Mouse (Mus musculus) lung, adult 18-20 months (tissue): ENCODE data around the gene Zwint.

Experiments used
- DNase-seq, 2 experiments: peaks; one replicate each; pipeline ENCODE4 v3.0.0; 2022; ENCODE audit warnings: mixed read lengths in 2 of 2

The Zwint gene

GRCm38 (mm10) chr10:72654270-72655016, at the start of gene Zwint:
TSS of gene Zwint (plus strand) at chr10:72654845.
- peak; percentile 95 to 97 for DNase-seq

GRCm38 (mm10) chr10:72613125-72613915, 41.3 kb upstream of the Zwint start:
- no peak for DNase-seq

GRCm38 (mm10) chr10:72616153-72616552, 38.5 kb upstream of the Zwint start:
- no peak for DNase-seq

DNA sequence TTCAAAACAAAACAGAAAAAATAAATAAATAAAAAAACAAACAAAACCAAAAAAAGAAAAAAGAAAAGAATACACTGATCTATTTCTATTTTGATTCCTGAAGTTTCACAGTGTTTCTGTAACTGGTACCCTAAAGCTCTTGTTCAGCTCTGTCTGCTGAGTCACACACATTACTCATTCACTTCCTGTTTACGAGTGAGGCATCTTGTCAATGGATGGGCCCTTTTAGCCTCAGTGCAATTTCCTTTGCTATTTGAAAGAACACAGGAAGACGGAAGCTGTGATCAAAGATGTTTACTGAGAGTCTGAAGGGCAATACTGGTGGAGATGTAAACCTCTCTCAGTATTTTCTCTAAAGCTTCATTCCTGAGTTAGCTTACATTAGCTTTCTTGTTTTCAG, 34.1 kb upstream of the Zwint start:
- DNase-seq: peak in 1 of 2 experiments; percentile 34

DNA sequence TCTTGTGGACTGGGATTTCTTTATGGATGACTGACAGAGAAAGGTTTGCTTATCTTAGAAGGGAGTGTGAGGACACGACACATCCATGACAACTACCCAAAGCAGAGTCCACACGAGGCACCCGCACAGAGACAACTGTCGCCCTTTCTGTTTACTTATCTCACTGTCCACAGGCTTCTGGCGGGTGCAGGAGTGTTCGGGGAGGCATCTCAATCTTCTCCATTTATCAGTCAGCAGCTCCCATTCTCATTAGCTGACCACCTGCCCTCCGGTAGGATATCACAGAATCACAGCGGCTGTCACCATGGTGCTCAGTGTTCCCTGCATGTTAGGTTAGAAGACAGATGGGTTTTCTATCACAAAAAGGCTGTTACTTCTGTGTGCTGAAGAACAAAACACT, 31.1 kb upstream of the Zwint start:
- DNase-seq: no peak

- no peak for DNase-seq
These were observed 20.5 kb upstream of the Zwint start for GRCm38 (mm10) chr10:72634125-72634524.

GRCm38 (mm10) chr10:72650867-72651266, 3.8 kb upstream of the Zwint start:
- DNase-seq: no peak

GRCm38 (mm10) chr10:72653797-72654196, 848 bp upstream of the Zwint start:
- DNase-seq: no peak

GRCm38 (mm10) chr10:72655017-72655509, 418 bp downstream of the Zwint start:
- peak; percentile 4 to 21 for DNase-seq

GRCm38 (mm10) chr10:72659198-72659597, 4.6 kb downstream of the Zwint start:
- no peak for DNase-seq

GRCm38 (mm10) chr10:72660350-72660749, 5.7 kb downstream of the Zwint start:
- DNase-seq: no peak

GRCm38 (mm10) chr10:72667856-72668255, 13.2 kb downstream of the Zwint start:
- no peak for DNase-seq

GRCm38 (mm10) chr10:72669086-72669485, 14.4 kb downstream of the Zwint start:
- DNase-seq: no peak

- DNase-seq: no peak
These were observed 21.3 kb downstream of the Zwint start for GRCm38 (mm10) chr10:72675971-72676370.

DNA sequence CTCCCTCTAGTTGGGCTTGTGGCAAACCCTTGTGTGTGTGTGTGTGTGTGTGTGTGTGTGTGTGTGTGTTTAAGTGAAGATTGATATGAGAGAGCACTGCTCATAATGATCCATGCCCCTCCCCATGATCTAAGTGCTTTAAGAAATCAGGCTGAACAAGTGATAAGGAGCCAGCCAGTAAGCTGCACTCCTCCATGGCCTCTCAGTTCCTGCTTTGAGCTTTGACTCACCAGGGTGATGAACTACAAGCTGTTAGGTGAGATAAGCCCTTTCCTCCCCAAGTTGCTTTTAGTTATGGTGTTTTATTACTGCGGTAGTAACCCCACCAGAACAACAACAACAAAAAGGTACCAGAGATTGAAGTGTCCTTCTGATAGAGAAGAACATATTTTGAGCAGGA, 21.9 kb downstream of the Zwint start:
- no peak for DNase-seq

DNA sequence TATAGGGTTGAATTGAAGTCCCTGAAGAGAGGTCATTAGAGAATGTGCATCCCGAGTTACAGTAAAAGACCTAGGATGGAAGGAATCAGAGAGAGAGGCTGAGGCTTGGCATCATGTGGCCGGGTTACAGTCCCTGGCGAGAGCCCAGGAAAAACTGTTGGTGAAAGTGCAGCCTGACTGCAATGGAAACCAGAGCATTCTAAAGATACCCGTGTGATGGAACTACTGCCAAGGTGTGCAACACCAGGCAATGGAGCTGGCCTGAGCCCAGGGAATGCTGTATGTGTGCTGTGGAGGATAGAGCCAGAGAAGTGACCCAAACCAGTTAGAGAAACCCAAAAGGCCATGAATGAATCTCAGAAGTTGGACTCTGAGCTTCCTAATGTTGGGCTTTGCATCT, 24.4 kb downstream of the Zwint start:
- no peak for DNase-seq

GRCm38 (mm10) chr10:72701092-72701491, 46.4 kb downstream of the Zwint start:
- DNase-seq: no peak

DNA sequence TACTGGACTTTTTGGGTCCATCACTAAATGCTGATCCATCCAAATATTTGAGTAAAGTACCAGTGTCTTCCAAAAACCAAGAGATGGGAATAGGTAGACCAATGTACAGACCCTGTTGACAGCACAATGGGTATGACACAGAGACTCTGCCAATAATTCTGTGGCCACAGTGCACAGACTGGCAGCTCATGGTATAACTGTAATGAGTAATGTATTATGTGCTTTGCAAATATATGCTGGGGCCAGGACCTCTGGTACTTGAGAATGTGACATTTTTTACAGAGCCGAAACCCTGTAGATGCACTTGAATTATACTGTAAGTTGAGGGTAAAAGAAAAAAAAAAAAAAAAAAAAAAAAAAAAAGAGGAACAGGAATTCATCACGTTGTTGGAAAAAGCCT, 59.1 kb downstream of the Zwint start:
- no peak for DNase-seq
